Mouse (Mus musculus) layer of hippocampus, postnatal 10 days (tissue): ENCODE results near the gene Vps37c. TPM values are rescaled to one million over a fixed set of nuclear protein-coding genes. Genes with fewer than 3 reads are reported as not detected.

Experiments used
- DNase-seq, 2 experiments: peaks; one replicate each; pipeline ENCODE4 v3.0.0; 2021; ENCODE audit warnings: low spot score in 2 of 2
- total RNA-seq, 2 experiments: library from RNA; stranded (reverse); gene quantifications; 2 replicates each; pipeline ENCODE4 v1.2.3; 2021

Vps37c gene
- total RNA-seq, 2 experiments from 2014 or later, result 24.6 to 26.9 TPM

DNA sequence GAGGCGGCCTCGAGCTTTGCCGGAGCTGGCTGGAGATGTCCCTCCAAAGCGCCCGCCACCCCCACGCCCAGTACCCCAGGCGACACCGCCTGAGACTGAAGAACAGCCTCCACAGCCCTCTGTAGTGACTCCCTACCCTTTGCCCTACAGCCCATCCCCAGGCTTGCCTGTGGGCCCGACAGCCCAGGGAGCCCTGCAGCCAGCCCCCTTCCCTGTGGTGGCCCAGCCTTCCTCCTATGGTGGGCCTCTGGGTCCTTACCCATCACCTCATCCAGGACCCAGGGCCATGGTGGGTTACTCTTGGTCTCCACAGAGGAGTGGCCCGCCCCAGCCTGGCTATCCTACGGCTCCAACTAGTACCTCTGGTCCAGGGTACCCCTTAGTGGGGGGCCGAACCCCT is 24.1 kb downstream of the Vps37c start:
- DNase-seq, result no peak

DNA sequence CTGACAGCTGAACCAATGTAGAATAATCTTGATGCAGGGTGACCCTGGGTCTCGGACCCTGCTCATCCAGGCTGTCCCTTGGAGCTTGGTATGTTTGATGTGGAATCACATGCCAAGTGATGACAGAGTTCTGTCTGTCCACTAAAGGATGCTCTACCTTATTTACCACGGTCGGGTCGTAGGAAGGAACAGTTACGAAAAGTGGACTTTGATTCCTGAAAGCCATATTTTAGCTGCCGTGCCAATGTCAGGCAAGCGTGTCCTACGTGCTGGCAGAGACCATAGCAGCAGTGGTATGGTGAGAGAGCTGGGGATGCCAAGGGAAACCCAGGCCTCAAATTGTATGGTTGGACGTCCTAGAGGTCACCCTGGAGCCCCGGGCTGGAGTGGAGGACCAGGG is 25.0 kb downstream of the Vps37c start:
- DNase-seq, result no peak

DNA sequence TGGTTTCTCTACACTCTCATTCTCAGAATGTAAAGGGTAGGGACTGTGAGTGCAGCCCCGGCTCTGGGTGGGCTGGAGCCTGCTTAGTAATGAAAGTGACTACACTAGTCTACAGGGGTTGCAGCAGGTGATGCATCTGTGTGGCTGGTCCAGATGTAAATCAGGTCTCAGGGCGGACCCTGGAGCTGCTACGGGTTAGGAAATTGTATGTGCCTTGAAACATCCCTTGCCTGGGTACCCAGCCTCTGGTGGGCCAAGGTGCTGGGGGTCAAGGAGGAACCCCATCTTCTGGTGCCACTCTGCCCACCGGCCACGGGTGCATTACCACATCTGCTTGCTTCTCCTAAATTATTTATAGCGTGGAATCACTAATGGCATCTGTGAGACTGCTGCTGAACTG is 25.6 kb downstream of the Vps37c start:
- no peak for DNase-seq

DNA sequence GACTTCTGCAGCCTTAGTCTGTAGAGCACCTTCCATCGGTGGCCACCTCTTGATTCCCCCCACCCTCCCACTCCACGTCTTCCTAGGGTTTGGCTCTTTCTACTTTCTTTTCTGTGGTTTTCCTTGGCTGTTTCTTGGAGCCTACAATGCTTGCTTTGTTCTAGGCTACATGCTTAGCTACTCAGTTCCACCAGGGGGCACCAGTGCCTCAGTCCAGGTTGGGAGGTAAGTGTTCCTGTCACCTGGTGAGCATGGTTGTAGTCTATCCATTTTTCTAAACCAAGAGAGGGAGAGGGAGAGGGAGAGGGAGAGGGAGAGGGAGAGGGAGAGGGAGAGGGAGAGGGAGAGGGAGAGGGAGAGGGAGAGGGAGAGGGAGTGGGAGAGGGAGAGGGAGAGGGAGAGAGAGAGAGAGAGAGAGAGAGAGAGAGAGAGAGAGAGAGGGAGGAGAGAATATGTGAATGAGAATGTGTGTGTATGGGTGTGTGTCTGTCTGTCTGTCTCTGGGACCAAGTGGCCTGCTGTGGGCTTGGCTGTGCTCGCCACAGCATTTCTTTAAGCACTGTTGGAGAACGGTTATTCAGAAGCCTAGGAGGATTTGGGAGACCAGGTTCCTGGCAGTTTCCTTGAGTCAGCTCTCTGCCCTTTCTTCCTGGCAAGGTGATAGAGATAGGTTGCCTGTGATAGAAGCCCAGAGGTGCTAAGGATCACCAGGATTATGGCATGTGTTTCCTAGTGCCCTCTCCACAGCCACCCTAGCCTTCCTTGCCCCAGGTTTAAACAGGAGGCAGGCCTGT is 26.3 kb downstream of the Vps37c start:
- peak; percentile 83 to 86 for DNase-seq

- no peak for DNase-seq
These were observed 26.9 kb downstream of the Vps37c start for GRCm38 (mm10) chr19:10715476-10715875.

DNA sequence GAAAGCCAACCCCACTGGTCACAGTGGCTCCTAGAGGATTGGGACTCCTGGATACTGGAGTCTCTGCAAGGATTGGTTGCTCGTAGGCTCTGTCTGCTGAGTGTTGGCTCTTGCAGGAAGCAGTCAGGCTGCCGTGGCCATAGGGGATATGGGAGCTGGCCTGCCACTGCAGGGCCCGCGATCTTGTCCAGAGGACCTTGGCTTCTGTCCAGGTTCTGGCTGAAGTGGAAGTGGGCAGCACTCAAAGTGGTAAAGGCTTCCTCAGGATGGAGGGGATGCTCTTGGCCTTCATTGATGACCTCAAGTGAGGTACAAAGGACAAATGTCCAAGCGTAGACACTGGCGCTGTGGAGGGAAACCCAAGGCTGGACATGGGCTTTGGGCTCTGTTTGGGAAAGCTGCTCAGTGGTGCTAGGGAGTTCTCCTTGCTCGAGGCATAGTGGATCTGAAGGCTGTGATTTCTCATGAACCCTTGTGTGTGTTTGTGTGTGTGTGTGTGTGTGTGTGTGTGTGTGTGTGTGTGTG is 29.8 kb downstream of the Vps37c start:
- DNase-seq, result no peak

DNA sequence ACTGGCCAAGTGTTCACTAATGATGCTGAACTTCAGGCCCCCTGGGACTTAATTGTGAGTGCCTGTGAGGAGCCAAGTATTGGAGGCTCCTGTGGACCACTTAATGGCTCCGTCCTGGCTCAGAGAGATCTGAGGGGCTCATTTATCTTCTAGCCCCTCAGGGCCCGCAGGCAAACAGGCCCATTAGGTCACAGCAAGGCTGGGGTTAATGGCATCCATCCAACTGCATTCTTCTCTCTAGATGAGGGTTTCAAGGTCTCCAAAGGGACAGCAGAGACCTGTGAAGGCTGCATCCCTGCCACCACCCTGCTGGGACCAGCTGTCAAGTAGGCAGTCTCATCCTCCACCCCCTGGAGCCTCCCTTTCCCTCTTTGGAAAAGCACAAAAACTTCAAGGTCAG is 31.2 kb downstream of the Vps37c start:
- no peak for DNase-seq

DNA sequence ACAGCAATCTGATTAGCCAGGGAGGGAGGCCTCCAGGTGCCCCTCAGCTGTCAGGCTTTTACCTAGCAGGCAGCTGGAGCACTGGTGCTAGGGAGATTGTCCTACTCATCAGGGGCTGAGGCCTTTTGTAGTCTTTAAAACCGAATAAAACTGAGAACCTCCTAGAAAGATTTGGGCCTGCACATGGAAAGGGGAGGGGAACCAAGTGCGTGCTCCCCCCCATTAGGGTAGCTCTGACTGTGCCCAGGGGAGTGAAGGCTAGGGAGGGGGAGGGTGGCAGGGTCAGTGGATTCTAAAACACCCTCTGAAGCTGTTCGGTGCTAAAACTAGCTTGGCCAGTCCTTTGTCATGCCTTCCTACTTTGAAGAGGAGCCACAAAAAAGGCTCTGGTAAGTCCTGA is 32.0 kb downstream of the Vps37c start:
- no peak for DNase-seq

GRCm38 (mm10) chr19:10721064-10721463 is 32.5 kb downstream of the Vps37c start:
- DNase-seq, result no peak

DNA sequence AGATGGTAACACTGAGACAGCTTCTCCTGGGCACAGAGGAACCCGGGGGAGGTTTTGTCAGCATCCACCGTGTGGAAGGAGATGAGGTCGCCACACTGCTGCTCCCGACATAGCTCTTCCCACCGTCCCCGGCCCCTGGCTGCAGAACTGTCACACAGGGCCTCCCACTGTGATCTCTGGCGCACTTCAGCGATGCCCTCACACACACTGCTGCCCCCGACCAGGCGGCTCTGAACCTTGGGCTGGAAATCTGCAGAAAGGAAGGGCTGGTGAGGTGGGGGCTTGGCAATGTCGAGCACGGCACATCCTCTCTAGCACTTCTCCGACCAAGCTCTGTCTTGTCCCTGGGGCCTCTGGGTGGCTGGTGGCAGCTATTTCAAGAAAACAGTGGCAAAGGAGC is 34.5 kb downstream of the Vps37c start:
- no peak for DNase-seq

GRCm38 (mm10) chr19:10723649-10724048 is 35.1 kb downstream of the Vps37c start:
- DNase-seq, result no peak

DNA sequence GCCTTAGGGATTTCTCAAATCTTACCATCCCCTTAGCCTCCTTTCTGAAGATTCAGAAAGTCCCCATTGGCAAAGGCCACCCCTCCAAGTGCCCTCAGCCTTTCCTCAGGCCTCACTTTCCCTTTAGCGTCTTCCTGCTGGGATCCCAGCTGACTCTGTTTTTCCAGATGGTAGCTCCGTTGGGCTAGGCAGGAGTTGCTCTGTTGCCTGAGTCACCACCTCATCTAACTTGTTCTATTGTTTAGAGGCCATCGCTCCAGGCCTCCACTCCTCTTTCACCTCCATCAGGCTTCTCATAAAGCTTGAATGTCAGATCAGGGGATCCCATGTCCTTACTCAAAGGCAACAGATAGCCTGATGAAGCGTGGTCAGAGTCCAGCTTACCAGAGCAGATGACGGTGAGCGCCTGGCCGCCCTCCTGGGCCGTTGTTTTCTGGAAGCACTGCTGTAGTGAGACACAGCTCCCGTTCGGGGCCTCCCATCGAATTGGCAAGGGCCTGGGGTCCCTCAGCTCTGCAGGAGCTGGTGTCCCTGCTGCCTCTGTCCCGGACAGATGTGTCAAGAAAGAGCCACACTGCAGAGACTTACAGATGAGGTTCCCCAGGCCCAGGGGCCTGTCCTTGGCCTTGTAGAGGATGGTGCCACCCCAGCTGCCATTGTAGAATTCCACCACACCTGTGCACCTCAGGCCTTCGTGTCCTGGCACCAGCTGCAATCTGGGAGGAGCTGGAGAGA is 36.3 kb downstream of the Vps37c start:
- no peak for DNase-seq

GRCm38 (mm10) chr19:10729889-10730288 is 41.4 kb downstream of the Vps37c start:
- no peak for DNase-seq

DNA sequence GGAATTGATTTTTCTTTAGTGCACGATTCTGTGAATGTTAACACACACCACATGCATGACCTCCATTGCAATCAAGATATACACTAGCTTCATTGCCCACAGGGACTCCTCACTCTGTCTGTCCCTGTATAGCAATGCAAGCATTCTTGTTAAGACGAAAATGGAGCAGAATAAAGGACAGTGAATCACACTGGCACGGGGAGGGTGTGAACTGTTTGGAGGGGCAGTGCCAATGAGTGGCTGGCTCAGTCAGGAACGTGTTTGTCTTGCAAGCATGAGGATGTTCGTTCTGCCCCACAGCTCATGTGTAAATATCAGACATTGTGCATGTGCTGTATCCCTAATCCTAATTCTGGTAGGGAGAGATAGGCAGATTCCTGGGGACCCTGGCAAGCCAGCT is 41.9 kb downstream of the Vps37c start:
- no peak for DNase-seq

DNA sequence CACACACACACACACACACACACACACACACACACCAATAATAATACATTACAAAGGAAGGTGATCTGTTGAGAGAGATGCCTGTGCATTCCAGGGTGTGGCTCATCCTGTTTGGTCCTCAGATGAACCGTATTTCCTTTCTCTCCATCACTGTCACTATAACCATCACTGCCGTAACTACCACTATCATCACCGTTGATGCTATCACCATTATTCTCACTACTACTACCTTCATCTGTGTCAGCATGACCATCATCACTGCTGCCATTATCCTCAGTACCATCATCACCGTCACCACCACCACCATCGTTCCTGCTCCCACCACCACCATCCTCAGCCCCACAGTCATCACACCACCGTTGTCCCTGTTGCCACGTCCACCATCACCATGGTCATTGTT is 43.4 kb downstream of the Vps37c start:
- DNase-seq, result no peak

GRCm38 (mm10) chr19:10732741-10733140 is 44.2 kb downstream of the Vps37c start:
- DNase-seq, result no peak

DNA sequence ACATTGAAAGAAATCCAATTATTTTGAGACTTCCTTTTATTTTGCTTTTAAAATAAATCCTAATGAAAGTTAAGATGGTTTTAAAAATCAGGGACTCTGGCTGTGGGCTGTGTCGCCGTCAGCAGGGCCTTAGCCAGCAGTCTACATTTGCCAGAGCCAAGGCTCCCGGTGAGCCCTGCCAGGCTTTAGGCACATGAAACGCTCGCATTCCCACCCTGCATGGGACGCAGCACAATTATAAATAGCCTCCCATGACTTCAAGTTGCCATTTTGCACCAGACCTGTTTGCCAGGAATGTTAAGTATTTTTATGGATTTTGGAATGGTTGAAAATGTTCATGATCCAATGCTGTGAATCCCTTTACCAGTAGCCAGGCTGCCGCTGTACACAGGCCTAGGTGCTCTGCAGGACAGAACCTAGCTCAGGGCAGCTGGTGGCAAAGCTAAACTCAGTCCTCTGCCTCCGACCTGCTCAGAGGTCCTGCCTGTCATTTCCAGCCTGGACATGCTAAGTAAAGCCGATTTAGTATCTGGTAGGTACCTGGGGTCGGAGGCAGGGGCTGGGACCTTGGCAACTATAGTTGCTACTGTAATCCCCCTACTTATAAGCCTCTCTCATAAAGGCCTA is 45.1 kb downstream of the Vps37c start:
- no peak for DNase-seq

DNA sequence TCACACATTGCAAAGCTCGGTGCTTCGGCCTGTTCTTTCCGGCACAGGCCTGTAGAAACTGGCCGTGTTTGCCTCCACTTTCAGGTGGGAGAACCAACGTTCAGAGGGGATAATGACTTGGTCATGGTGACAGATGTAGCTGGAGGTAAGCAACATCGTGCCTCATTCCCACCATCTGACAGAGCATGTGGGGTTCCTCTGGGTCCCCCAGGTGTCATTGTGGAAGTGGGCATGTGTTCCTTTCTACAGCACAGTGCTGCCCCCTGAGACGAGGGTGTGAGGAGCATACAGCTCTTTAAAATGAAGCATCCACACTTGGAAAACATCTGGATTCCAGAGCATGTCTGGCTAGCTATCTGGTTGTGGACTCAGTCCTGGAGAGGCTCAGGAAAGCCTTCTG is 46.0 kb downstream of the Vps37c start:
- no peak for DNase-seq

- no peak for DNase-seq
These were observed 46.5 kb downstream of the Vps37c start for GRCm38 (mm10) chr19:10735061-10735460.

DNA sequence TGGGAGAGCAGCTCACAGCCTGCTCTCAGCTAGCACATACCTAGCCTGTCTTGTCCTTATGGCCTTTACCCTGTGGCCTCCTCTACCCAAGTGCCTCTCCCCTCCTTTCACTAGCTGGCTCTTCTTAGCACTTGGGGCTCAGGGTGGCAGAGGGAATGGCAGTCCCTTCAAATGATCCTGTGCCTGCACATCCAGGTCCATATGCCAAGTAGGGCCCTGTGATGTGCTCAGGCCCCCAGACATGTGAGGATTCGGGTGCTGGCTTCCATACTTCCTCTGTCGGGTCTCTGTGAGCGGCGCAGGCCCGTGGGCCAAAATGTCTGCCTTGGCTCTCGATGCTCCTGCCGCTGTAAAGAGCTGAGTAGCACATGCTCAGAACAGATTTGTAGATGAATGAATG is 47.3 kb downstream of the Vps37c start:
- no peak for DNase-seq

DNA sequence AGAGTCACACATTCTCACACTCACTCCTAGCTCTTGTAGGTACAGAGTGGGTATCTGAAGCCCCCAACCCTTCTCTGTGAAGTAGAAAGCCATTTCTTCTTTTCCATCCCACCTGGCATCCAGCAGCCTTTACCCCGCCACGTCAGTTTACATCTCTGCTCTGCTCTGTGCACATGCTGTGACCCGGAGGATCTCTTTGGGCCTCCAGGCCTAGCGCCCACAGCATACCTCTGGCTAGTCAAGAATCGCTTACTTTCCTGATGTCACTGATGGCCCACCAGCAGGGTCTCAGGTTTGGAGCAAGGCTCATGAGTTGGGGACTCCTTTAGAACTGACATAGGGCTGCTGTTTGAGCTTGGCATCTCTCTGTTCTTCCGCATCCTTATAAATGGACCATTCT is 49.5 kb downstream of the Vps37c start:
- no peak for DNase-seq

- DNase-seq, result no peak
These were observed 50.3 kb downstream of the Vps37c start, which contains the start of gene Cd5 for GRCm38 (mm10) chr19:10738811-10739210. Gene Cd5, minus strand, starts transcription at chr19:10739002.
